Mouse (Mus musculus): ENCODE data around the gene Epha2. TPM values are rescaled to one million over a fixed set of nuclear protein-coding genes. Genes with fewer than 3 reads are reported as not detected.

Gene Epha2
- polyA plus RNA-seq, 1 experiment: 1.6 TPM

- H3K27ac ChIP-seq (replicated peaks; ENCODE audit: low read depth, low read length): no peak overlapping the region
- H3K4me1 ChIP-seq (ENCODE audit: control insufficient read depth, insufficient read depth, insufficient read length, low read length): peaks cover 9% of the 10 kb centered on the region; the same call in 1 of the 2 replicates
- H3K4me3 ChIP-seq (ENCODE audit: insufficient read depth, low read depth, low read length): no peak overlapping the region
These were observed 21.5 kb downstream of the Epha2 start for GRCm38 (mm10) chr4:141322526-141322925.

- Histone ChIP-seq H3K4me1 (ENCODE audit: control insufficient read depth, insufficient read depth, insufficient read length, low read length) (peaks cover 9% of the 10 kb centered on the region; the same call in 1 of the 2 replicates), H3K27ac (replicated peaks; ENCODE audit: low read depth, low read length) (peak overlapping the region; percentile 58; the same call in 1 of the 2 replicates)
These were observed 23.7 kb downstream of the Epha2 start for GRCm38 (mm10) chr4:141324771-141325191.

GRCm38 (mm10) chr4:141325636-141326035 lies 24.6 kb downstream of the Epha2 start:
- Histone ChIP-seq H3K27ac (replicated peaks; ENCODE audit: low read depth, low read length) (peak overlapping the region; percentile 58), H3K4me3 (ENCODE audit: insufficient read depth, low read depth, low read length) (no peak overlapping the region), H3K4me1 (ENCODE audit: control insufficient read depth, insufficient read depth, insufficient read length, low read length) (peaks cover 9% of the 10 kb centered on the region; the same call in 1 of the 2 replicates)

More at GRCm38 (mm10) chr4:141324771-141325191, 23.7 kb downstream of the Epha2 start:
- H3K4me3 ChIP-seq (ENCODE audit: insufficient read depth, low read depth, low read length): no peak overlapping the region

GRCm38 (mm10) chr4:141327075-141327474 lies 26.0 kb downstream of the Epha2 start:
- Histone ChIP-seq H3K4me1 (ENCODE audit: control insufficient read depth, insufficient read depth, insufficient read length, low read length) (peaks cover 9% of the 10 kb centered on the region; the same call in 1 of the 2 replicates), H3K4me3 (ENCODE audit: insufficient read depth, low read depth, low read length) (no peak overlapping the region), H3K27ac (replicated peaks; ENCODE audit: low read depth, low read length) (no peak overlapping the region)

GRCm38 (mm10) chr4:141328742-141329141 lies 27.7 kb downstream of the Epha2 start:
- no peak overlapping the region for H3K27ac ChIP-seq (replicated peaks; ENCODE audit: low read depth, low read length)
- no peak overlapping the region for H3K4me3 ChIP-seq (ENCODE audit: insufficient read depth, low read depth, low read length)
- H3K4me1 ChIP-seq (ENCODE audit: control insufficient read depth, insufficient read depth, insufficient read length, low read length): peaks cover 9% of the 10 kb centered on the region; the same call in 1 of the 2 replicates

- no peak overlapping the region for H3K4me3 ChIP-seq (ENCODE audit: insufficient read depth, low read depth, low read length)
- H3K27ac ChIP-seq (replicated peaks; ENCODE audit: low read depth, low read length): no peak overlapping the region
- 0 out of 2 replicates have a peak, but pooled peaks cover 2% of the 10 kb centered on the region for H3K4me1 ChIP-seq (ENCODE audit: control insufficient read depth, insufficient read depth, insufficient read length, low read length)
These were observed 28.9 kb downstream of the Epha2 start for GRCm38 (mm10) chr4:141329968-141330367.

GRCm38 (mm10) chr4:141331446-141331845 lies 30.4 kb downstream of the Epha2 start:
- Histone ChIP-seq H3K4me1 (ENCODE audit: control insufficient read depth, insufficient read depth, insufficient read length, low read length) (no peaks in the 10 kb centered on the region), H3K4me3 (ENCODE audit: insufficient read depth, low read depth, low read length) (no peak overlapping the region), H3K27ac (replicated peaks; ENCODE audit: low read depth, low read length) (no peak overlapping the region)

GRCm38 (mm10) chr4:141332258-141332657 lies 31.2 kb downstream of the Epha2 start:
- Histone ChIP-seq H3K4me1 (ENCODE audit: control insufficient read depth, insufficient read depth, insufficient read length, low read length) (no peaks in the 10 kb centered on the region), H3K4me3 (ENCODE audit: insufficient read depth, low read depth, low read length) (no peak overlapping the region), H3K27ac (replicated peaks; ENCODE audit: low read depth, low read length) (no peak overlapping the region)

GRCm38 (mm10) chr4:141334695-141335094 lies 33.7 kb downstream of the Epha2 start:
- no peak overlapping the region for H3K27ac ChIP-seq (replicated peaks; ENCODE audit: low read depth, low read length)
- H3K4me1 ChIP-seq (ENCODE audit: control insufficient read depth, insufficient read depth, insufficient read length, low read length): no peaks in the 10 kb centered on the region
- H3K4me3 ChIP-seq (ENCODE audit: insufficient read depth, low read depth, low read length): no peak overlapping the region

- Histone ChIP-seq H3K27ac (replicated peaks; ENCODE audit: low read depth, low read length) (no peak overlapping the region), H3K4me3 (ENCODE audit: insufficient read depth, low read depth, low read length) (no peak overlapping the region), H3K4me1 (ENCODE audit: control insufficient read depth, insufficient read depth, insufficient read length, low read length) (no peaks in the 10 kb centered on the region)
These were observed 34.3 kb downstream of the Epha2 start for GRCm38 (mm10) chr4:141335263-141335796.

GRCm38 (mm10) chr4:141336196-141336595 lies 35.2 kb downstream of the Epha2 start:
- Histone ChIP-seq H3K4me3 (ENCODE audit: insufficient read depth, low read depth, low read length) (no peak overlapping the region), H3K4me1 (ENCODE audit: control insufficient read depth, insufficient read depth, insufficient read length, low read length) (no peaks in the 10 kb centered on the region), H3K27ac (replicated peaks; ENCODE audit: low read depth, low read length) (no peak overlapping the region)

GRCm38 (mm10) chr4:141337986-141338385 lies 36.9 kb downstream of the Epha2 start:
- Histone ChIP-seq H3K4me1 (ENCODE audit: control insufficient read depth, insufficient read depth, insufficient read length, low read length) (no peaks in the 10 kb centered on the region), H3K4me3 (ENCODE audit: insufficient read depth, low read depth, low read length) (no peak overlapping the region), H3K27ac (replicated peaks; ENCODE audit: low read depth, low read length) (no peak overlapping the region)

GRCm38 (mm10) chr4:141338853-141339252 lies 37.8 kb downstream of the Epha2 start:
- H3K27ac ChIP-seq (replicated peaks; ENCODE audit: low read depth, low read length): no peak overlapping the region
- no peaks in the 10 kb centered on the region for H3K4me1 ChIP-seq (ENCODE audit: control insufficient read depth, insufficient read depth, insufficient read length, low read length)
- no peak overlapping the region for H3K4me3 ChIP-seq (ENCODE audit: insufficient read depth, low read depth, low read length)

GRCm38 (mm10) chr4:141341477-141341876 lies 40.4 kb downstream of the Epha2 start:
- Histone ChIP-seq H3K27ac (replicated peaks; ENCODE audit: low read depth, low read length) (no peak overlapping the region), H3K4me1 (ENCODE audit: control insufficient read depth, insufficient read depth, insufficient read length, low read length) (no peaks in the 10 kb centered on the region), H3K4me3 (ENCODE audit: insufficient read depth, low read depth, low read length) (no peak overlapping the region)

GRCm38 (mm10) chr4:141343515-141343914 lies 42.5 kb downstream of the Epha2 start:
- Histone ChIP-seq H3K27ac (replicated peaks; ENCODE audit: low read depth, low read length) (no peak overlapping the region), H3K4me1 (ENCODE audit: control insufficient read depth, insufficient read depth, insufficient read length, low read length) (no peaks in the 10 kb centered on the region), H3K4me3 (ENCODE audit: insufficient read depth, low read depth, low read length) (no peak overlapping the region)

- no peak overlapping the region for H3K4me3 ChIP-seq (ENCODE audit: insufficient read depth, low read depth, low read length)
- no peak overlapping the region for H3K27ac ChIP-seq (replicated peaks; ENCODE audit: low read depth, low read length)
- H3K4me1 ChIP-seq (ENCODE audit: control insufficient read depth, insufficient read depth, insufficient read length, low read length): no peaks in the 10 kb centered on the region
These were observed 44.2 kb downstream of the Epha2 start for GRCm38 (mm10) chr4:141345219-141345618.

Measured in brown adipose tissue, adult 24 weeks (tissue).